Mouse (Mus musculus) frontal cortex, postnatal 10 days (tissue): ENCODE measurements around the gene Naxd.
A peak's percentile ranks its signal among the peaks of the same experiment; 100 is the strongest.
"Not testable (repeated sequence)": the region's sequence is repeated elsewhere in the genome, so short reads cannot be mapped to it uniquely, and the experiment has no call there.

Experiments
- DNase-seq, 2 experiments: peaks; one replicate each; pipeline ENCODE4 v3.0.0; 2022; ENCODE audit warnings: low spot score in 2 of 2, mixed read lengths in 1 of 2

Gene Naxd

GRCm38 (mm10) chr8:11512711-11513110 lies 15.4 kb downstream of the Naxd start:
- DNase-seq, result no peak

GRCm38 (mm10) chr8:11513247-11513646 lies 15.9 kb downstream of the Naxd start:
- DNase-seq, result no peak

- DNase-seq, result no peak
Measured at GRCm38 (mm10) chr8:11516292-11516691, 19.0 kb downstream of the Naxd start.

- no peak for DNase-seq
Measured at GRCm38 (mm10) chr8:11517366-11518055, 20.2 kb downstream of the Naxd start.

GRCm38 (mm10) chr8:11518056-11518396 lies 20.7 kb downstream of the Naxd start:
- no peak for DNase-seq

- DNase-seq, result no peak
Measured at GRCm38 (mm10) chr8:11518676-11519075, 21.4 kb downstream of the Naxd start.

GRCm38 (mm10) chr8:11523331-11523730 lies 26.0 kb downstream of the Naxd start:
- no peak for DNase-seq

GRCm38 (mm10) chr8:11530155-11530770 lies 33.0 kb downstream of the Naxd start:
- no peak for DNase-seq

GRCm38 (mm10) chr8:11530849-11531248 lies 33.5 kb downstream of the Naxd start:
- DNase-seq, result no peak

- no peak for DNase-seq
Measured at GRCm38 (mm10) chr8:11534494-11534893, 37.2 kb downstream of the Naxd start.

GRCm38 (mm10) chr8:11539049-11539448 lies 41.7 kb downstream of the Naxd start:
- no peak for DNase-seq

GRCm38 (mm10) chr8:11540182-11540581 lies 42.9 kb downstream of the Naxd start:
- no peak for DNase-seq

- no peak for DNase-seq
Measured at GRCm38 (mm10) chr8:11542031-11542430, 44.7 kb downstream of the Naxd start.

- no peak for DNase-seq
Measured at GRCm38 (mm10) chr8:11542866-11543265, 45.6 kb downstream of the Naxd start.

GRCm38 (mm10) chr8:11544386-11544785 lies 47.1 kb downstream of the Naxd start:
- DNase-seq, result no peak

- no peak for DNase-seq
Measured at GRCm38 (mm10) chr8:11547063-11547462, 49.8 kb downstream of the Naxd start.

- no peak for DNase-seq
Measured at GRCm38 (mm10) chr8:11549706-11550105, 52.4 kb downstream of the Naxd start.

GRCm38 (mm10) chr8:11550281-11550948 lies 53.1 kb downstream of the Naxd start, which contains the start of gene Cars2:
Gene Cars2 (minus strand): TSS chr8:11550783.
- DNase-seq, result peak; percentile 79 to 87

- DNase-seq, result not testable (repeated sequence)
Measured at GRCm38 (mm10) chr8:11551497-11551896, 54.2 kb downstream of the Naxd start.

GRCm38 (mm10) chr8:11552390-11552789 lies 55.1 kb downstream of the Naxd start:
- DNase-seq, result no peak

GRCm38 (mm10) chr8:11554799-11555719 lies 57.8 kb downstream of the Naxd start, which contains the start of gene Ing1:
Gene Ing1 (plus strand): TSS chr8:11555571.
- peak; percentile 96 for DNase-seq
